Mouse (Mus musculus) olfactory bulb, adult 2 months (tissue): ENCODE results near the gene Pdzd9.
"Not testable (repeated sequence)": the region's sequence is repeated elsewhere in the genome, so short reads cannot be mapped to it uniquely, and the experiment has no call there.

ENCODE experiments used
- CTCF ChIP-seq: fragments of 200-500 bp; IDR thresholded peaks from 2 replicates; pipeline ENCODE4 v1.5.1; 2012; ENCODE audit warnings: low read depth, mild to moderate bottlenecking, low read length, moderate library complexity; ENCODE audit not compliant: insufficient read depth
- POLR2A ChIP-seq: fragments of 200-500 bp; IDR thresholded peaks from 2 replicates; pipeline ENCODE4 v1.6.1; 2012; ENCODE audit warnings: mild to moderate bottlenecking, low read depth, low read length, moderate library complexity; ENCODE audit not compliant: insufficient read depth

- not testable (repeated sequence) for TF ChIP-seq CTCF, POLR2A
These were observed 43.8 kb upstream of the Pdzd9 start for GRCm38 (mm10) chr7:120713951-120714350.
